Mouse (Mus musculus) spleen, postnatal 36 days (tissue): ENCODE data around the gene Sigmar1.
A peak's percentile ranks its signal among the peaks of the same experiment; 100 is the strongest.

Experiments used
- DNase-seq, 2 experiments: peaks; one replicate each; pipeline ENCODE4 v3.0.0; 2022; ENCODE audit warnings: low spot score in 2 of 2, mixed read lengths in 1 of 2

Gene Sigmar1

GRCm38 (mm10) chr4:41757321-41757720, 1.4 kb upstream of the Sigmar1 start:
- DNase-seq: no peak

- DNase-seq: no peak
These were observed 483 bp upstream of the Sigmar1 start for GRCm38 (mm10) chr4:41756440-41756839.

DNA sequence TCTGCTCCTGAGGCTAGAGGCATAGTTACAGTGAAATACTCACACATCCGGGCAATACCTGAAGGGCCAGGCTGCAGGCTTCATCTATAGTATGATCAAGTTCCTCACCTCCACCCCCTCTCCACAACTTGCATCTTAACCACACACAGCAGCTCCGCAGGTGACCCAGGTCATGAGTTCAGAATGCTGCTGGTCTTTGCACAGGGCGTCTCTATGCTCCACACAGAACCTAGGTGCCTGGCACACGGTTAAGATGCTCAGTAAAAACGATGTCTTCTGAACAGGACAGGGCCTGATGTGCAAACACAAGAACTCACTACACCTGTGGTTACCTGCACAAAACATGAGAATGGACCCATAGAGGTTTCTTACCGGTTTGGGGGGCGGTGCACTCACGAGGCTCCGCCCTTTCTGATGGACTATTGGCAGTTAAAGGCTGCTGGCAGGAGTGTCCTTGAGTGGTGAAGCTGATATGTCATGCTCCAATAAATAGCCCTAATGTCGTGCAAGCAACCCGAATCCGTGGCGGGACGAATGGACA, 1.1 kb downstream of the Sigmar1 start, which contains the start of gene Galt:
Gene Galt (plus strand): TSS at position 432 of the 541 bp plus-strand sequence.
- DNase-seq: no peak

GRCm38 (mm10) chr4:41745021-41745420, 10.9 kb downstream of the Sigmar1 start:
- no peak for DNase-seq

DNA sequence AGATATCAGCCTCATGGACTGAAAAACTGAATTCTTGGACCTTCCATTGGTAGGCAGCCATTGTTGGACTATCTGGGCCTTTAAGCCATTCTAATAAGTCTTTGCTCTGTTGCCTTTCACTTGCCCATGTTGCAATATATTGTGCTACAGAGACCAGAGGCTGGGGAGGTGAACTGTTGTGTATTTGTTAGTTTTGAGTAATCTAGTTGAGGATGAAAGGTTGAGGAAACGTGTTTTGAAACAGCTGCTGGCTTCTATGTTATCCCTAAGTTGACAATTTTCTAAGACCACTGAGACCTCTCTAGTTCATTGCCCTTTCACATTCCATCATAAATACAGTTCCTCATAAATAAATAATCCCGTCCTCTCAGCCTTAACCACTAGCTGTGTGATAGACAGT, 11.8 kb downstream of the Sigmar1 start:
- no peak for DNase-seq

DNA sequence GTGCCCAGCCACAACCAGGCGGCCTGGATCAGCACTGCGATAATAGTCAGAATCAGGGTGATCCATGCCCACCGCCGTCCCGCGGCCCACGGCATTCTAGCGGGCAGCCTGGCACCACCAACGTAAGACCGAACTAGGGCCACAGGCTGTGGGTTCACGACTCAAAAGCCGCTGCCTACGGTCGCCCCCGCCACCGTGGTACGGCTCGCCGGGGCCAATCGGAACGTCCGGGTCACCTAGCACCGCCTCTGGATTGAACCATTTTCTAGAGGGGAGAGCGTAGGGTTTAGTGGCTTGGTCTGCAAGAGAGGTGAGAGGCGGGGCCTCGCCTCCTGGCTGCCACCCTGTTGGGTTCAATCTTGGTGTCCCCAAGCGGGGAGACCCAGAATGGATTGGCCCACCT, 14.8 kb downstream of the Sigmar1 start:
- DNase-seq: peak; percentile 95 to 96

DNA sequence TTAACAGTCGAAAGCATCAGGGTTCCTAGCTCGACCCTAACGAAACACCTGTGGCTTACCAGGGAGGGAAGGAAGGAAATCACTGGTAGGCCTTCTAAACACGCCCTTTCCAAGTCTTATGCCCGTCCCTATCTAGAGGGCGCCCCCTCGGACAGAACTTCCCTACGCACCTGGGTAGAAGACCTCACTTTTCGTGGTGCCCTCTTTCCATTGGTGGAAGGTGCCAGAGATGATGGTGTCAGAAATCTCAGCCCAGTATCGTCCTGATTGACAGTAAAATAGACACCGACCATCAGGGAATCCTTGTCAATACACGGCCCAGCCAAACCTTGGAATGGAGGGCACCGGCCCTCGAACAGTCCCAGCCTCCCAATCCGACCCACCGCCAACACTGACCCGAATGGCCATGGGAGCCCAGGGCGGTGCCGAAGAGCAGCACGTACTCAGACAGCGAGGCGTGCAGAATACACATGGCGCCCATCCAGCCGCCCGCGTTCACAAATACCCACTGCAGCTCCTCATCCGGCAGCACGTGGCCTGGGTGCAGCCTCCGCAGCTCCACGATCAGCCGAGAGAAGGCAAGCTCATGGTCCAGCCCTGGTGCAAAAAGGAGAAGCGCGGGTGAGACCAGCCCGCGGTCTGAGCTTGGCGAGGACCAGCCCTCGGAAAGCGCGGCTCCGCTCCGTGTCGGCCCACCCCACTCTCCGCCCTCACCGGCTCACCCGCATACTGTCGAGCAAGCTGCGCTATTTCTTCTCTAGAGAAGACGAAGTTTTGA, 15.4 kb downstream of the Sigmar1 start:
- DNase-seq: peak; percentile 41 to 64

DNA sequence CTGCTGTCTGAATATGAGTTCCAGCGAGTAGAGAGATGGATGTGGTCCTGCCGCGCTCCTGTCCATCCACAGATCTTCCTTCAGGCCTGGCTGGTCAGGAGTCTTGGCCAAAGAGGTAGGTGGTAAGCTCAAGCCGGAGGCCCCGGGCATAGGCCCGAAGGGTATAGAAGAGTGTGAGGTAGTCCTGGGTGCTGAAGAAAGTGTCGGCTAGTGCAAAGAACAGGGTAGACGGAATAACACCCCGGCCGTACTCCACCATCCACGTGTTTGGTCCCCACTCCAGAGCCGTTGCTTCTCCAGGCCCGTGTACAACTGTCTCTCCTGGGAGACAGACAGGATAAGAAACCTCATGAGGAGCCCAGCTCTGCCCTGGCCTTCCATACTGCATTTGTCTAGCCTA, 16.7 kb downstream of the Sigmar1 start:
- DNase-seq: no peak

DNA sequence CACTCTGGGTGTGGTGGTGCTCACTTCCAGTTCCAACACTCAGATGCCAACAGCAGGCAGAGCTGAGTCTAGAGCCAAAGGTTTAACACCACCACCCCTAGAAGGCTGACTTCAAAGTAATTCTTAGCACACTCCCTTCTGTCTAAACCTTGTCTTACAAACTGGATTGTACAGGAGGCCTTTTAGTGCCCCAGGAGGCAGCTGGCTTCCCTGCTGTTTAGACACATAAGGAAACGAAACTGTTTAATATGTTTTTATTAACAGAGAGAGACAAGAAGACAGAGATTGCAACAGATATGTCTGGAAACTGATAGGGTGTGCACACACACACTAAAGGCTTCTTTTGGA, 17.7 kb downstream of the Sigmar1 start:
- DNase-seq: no peak

DNA sequence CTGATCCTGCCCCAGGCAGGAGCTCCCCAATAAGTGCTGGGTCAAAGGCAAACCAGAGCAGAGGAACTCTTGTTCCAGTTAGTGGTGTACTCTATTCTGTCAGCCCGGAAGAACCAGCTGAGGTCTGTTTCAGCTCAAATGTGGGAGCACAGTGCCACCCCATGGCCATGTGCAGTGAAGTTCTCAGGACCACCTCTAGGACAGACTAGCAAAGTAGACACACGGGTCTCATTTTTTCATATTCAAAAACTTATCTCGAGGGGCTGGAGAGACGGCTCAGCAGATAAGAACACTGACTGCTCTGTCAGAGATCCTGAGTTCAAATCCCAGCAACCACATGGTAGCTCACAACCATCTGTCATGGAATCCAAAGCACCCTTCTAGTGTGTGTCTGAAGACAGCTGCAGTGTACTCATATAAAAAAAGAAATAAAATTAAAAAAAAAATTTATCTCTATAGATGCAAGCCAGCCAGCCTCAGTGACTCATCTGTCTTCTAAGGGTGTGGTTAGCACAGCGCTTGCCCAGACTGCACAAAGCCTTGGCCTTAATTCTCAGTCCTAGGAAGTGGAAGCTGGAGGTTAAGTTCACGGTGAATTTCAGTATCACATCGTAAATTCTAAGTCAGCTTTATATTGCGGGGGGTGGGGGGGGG, 18.2 kb downstream of the Sigmar1 start:
- peak; percentile 72 to 75 for DNase-seq

GRCm38 (mm10) chr4:41731052-41731765, 24.7 kb downstream of the Sigmar1 start, which contains the start of gene Arid3c:
TSS of gene Arid3c (minus strand) at chr4:41731142.
- DNase-seq: no peak

- DNase-seq: no peak
These were observed 28.9 kb downstream of the Sigmar1 start for GRCm38 (mm10) chr4:41726826-41727621.

DNA sequence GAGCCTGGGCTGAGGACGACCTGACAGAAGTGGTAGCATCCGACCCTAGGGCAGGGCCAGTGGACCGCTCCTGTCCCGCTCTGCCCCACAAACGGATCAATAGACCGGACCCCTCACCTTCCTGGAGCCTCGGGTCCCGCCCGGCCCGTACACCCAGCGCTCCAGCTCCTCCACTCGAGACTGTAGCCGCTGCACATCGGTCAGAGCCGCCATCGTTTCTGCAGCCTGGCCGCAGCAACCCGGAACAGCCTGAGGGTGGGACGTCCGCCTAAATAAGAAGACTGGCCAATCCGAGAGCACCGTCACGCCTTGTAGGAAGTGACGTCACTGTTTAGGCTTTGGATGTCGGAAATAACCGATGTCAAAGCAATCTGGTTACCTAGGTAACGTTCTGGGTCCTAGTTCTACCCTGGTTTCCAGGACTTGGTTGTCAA, 33.0 kb downstream of the Sigmar1 start, which contains the start of gene Dctn3:
Gene Dctn3 (minus strand): TSS at position 253 of the 434 bp plus-strand sequence.
- peak; percentile 88 to 91 for DNase-seq

DNA sequence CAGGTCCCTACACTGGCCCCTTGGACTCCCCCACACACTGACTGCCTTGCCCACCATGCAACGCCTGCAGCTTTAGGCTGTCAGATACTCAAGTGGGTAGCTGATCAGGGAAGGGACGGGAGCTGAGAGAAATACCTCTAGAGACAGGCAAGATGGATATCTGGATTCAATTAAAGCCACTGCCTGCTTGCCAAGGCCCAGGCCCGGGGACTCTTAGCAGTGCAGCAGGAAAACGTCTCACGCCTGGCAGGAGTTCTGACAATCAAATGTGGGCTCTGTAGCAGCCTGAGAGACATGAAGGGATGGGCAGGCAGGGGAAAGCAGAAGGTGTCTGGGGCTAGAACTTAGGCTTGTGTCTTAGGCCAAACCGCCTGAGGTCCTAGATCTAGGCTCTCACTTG, 39.1 kb downstream of the Sigmar1 start:
- DNase-seq: no peak

DNA sequence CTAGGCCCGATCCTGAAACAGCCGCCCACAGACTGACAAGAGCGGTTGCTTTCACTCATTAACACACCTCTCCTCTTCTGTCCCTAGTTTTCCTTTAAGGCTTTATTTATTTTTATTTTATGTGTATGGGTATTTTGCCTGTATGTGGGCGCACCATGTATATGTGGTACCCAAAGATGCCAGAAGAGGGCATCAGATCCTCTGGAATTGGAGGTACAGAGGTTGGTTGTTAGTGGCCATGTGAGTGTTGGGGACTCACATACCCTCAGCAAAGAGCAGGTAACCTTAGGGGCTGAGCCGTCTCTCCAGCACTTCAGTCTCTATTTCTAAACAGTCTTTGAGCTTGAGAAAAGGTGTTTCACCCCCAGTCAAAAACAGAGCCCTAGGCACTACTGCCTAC, 40.4 kb downstream of the Sigmar1 start:
- DNase-seq: no peak

DNA sequence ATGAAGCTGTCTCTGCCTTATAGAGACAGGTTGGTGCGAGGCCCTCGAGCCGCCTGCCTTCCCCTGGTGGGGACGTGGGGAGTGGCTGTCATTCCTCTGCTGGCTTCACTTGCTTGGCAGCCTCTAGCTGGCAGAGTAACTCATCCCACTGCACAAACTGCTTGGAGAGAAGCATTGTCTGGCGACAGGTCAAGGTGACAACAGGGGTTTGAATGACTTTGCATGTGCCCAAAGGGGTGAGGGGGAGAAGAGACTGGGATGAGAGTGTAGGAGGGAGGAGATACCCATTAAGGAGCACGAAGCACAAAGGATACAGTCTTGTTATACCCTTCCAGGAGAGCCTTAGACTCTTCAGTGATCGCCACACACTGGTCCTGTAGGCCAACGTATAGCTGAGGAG, 40.9 kb downstream of the Sigmar1 start:
- DNase-seq: no peak

GRCm38 (mm10) chr4:41714276-41714675, 41.7 kb downstream of the Sigmar1 start:
- peak; percentile 60 to 71 for DNase-seq

DNA sequence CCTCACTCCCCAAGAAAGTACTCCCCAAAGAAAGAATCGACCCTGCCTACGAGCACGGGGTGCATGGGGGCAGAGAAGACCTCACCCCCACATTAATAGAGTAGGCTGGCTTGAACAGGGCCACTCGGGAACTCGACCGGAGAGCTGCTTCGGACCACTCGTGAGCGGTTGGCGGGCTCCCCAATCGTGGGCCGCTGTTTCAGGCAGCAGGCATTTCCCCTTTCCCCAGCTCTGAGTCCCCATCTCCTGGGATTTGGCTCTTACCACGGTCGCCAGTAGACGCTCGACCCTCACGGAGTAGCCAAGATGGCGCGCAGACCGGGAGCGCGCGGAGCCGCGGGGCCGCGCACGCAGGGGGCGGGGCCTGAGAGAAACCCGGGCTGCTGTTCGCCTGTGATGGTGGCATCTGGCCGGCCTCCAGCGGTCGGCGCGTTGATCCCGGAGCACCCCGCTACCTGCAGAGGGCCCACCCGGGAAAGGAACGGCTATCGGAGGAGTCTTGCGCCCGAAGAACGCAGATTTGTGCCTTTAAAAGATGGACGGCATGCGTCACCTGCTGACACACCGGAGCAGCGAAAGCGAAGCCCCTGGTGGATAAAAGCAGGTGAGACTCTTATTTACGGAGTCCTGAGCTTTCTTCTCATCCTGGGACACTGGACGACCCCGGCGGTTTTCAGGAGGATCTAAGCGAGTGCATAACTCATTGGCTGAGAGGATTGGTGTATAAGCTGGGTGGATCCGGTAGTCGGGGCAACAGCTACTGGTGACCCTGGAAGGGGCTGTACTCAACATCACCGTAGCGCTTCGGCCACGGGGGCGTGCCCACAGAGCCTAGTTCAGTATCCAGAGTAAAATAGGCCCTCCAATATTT, 42.5 kb downstream of the Sigmar1 start, which contains the start of gene Rpp25l:
Gene Rpp25l (minus strand): TSS at position 338 of the 871 bp plus-strand sequence.
- peak; percentile 77 to 81 for DNase-seq

- DNase-seq: no peak
These were observed 43.3 kb downstream of the Sigmar1 start for GRCm38 (mm10) chr4:41712421-41713196.
